Mouse (Mus musculus) cerebellum, postnatal 4 days (tissue): Measurements from ENCODE around the gene Khsrp.

ENCODE experiments used
- DNase-seq, 2 experiments: peaks; one replicate each; pipeline ENCODE4 v3.0.0; 2022; ENCODE audit warnings: low spot score in 2 of 2, mixed read lengths in 1 of 2

Khsrp gene

GRCm38 (mm10) chr17:57029691-57030090, 1.6 kb downstream of the Khsrp start:
- DNase-seq, result no peak

GRCm38 (mm10) chr17:57027471-57027870, 3.9 kb downstream of the Khsrp start:
- DNase-seq, result no peak

GRCm38 (mm10) chr17:57020960-57021359, 10.4 kb downstream of the Khsrp start:
- DNase-seq, result no peak

GRCm38 (mm10) chr17:57019693-57020092, 11.6 kb downstream of the Khsrp start:
- DNase-seq, result no peak

GRCm38 (mm10) chr17:57012245-57012795, 19.0 kb downstream of the Khsrp start:
- DNase-seq, result no peak

GRCm38 (mm10) chr17:57011236-57012141, 19.8 kb downstream of the Khsrp start, which contains the start of the genes Gtf2f1 and Gm17949:
Gene Gtf2f1 (minus strand): TSS chr17:57011288.
Gene Gm17949 (plus strand): TSS chr17:57011469.
- peak; percentile 78 to 96 for DNase-seq

GRCm38 (mm10) chr17:57010911-57011235, 20.4 kb downstream of the Khsrp start:
- no peak for DNase-seq

- no peak for DNase-seq
Observed at GRCm38 (mm10) chr17:57007137-57007905, 24.0 kb downstream of the Khsrp start.

- no peak for DNase-seq
Observed at GRCm38 (mm10) chr17:57003994-57004393, 27.3 kb downstream of the Khsrp start.

- no peak for DNase-seq
Observed at GRCm38 (mm10) chr17:57001228-57001627, 30.1 kb downstream of the Khsrp start.

- DNase-seq, result no peak
Observed at GRCm38 (mm10) chr17:56999968-57000609, 31.2 kb downstream of the Khsrp start, which contains the start of gene Pspn. Gene Pspn (minus strand): TSS chr17:57000018.

GRCm38 (mm10) chr17:56999414-56999813, 31.9 kb downstream of the Khsrp start:
- DNase-seq, result no peak

GRCm38 (mm10) chr17:56997029-56997667, 34.2 kb downstream of the Khsrp start, which contains the start of gene Alkbh7:
Gene Alkbh7 (plus strand): TSS chr17:56997339.
- DNase-seq, result peak; percentile 74 to 86

GRCm38 (mm10) chr17:56996506-56996905, 34.8 kb downstream of the Khsrp start:
- DNase-seq, result no peak

- DNase-seq, result no peak
Observed at GRCm38 (mm10) chr17:56995046-56995445, 36.3 kb downstream of the Khsrp start.

GRCm38 (mm10) chr17:56990966-56991365, 40.4 kb downstream of the Khsrp start:
- DNase-seq, result peak in 1 of 2 experiments; percentile 19

- DNase-seq, result peak; percentile 79 to 87
Observed at GRCm38 (mm10) chr17:56990115-56990746, 41.1 kb downstream of the Khsrp start, which contains the start of gene Clpp. Gene Clpp (plus strand): TSS chr17:56990305.

GRCm38 (mm10) chr17:56989467-56990114, 41.7 kb downstream of the Khsrp start:
- DNase-seq, result no peak

GRCm38 (mm10) chr17:56988921-56989430, 42.3 kb downstream of the Khsrp start:
- peak in 1 of 2 experiments; percentile 10 for DNase-seq

- no peak for DNase-seq
Observed at GRCm38 (mm10) chr17:56988441-56988840, 42.9 kb downstream of the Khsrp start.
